Mouse (Mus musculus): ENCODE results near the gene Rnf215. TPM values are rescaled to one million over a fixed set of nuclear protein-coding genes. Genes with fewer than 3 reads are reported as not detected.
"Not testable (repeated sequence)": the region's sequence is repeated elsewhere in the genome, so short reads cannot be mapped to it uniquely, and the experiment has no call there.

Rnf215 gene
- polyA plus RNA-seq, 1 experiment from 2014 or later: 25.8 TPM

DNA sequence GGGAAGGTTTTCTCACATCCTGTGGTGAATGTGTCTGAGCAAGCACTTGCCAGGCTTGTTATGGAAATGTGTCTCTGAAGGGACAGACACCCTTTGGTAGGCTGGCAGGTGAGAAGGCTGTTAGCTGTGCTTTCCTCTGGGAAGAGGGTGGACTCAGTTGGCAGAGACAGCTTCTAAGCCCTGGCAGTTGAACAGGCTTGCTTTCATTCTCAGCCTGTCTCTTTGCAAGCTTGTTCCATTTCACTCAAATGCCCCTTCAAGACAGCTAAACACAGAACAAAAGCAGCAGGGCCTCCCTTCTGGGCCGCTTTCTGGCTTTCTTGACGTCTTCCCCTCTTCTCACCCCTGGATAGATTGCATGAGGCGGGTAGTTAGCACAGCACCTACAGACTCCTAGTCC, 35.6 kb upstream of the Rnf215 start:
- WGBS: 71% methylated on average over 3 of the region's 3 CpGs
- Histone ChIP-seq H3K36me3 (no peaks in the 10 kb centered on the region), H3K27ac (no peak overlapping the region), H3K27me3 (ENCODE audit: insufficient read depth, poor library complexity, severe bottlenecking) (no peaks in the 10 kb centered on the region), H3K4me3 (no peak overlapping the region), H3K4me1 (replicated peaks) (peaks cover 27% of the 10 kb centered on the region), H3K9me3 (no peaks in the 10 kb centered on the region)
- no peak for DNase-seq (ENCODE audit: low spot score)

GRCm38 (mm10) chr11:4101851-4102250, 33.2 kb upstream of the Rnf215 start:
- Histone ChIP-seq H3K9me3 (no peaks in the 10 kb centered on the region), H3K4me1 (replicated peaks) (peaks cover 8% of the 10 kb centered on the region), H3K27ac (no peak overlapping the region), H3K27me3 (ENCODE audit: insufficient read depth, poor library complexity, severe bottlenecking) (no peaks in the 10 kb centered on the region), H3K4me3 (no peak overlapping the region), H3K36me3 (no peaks in the 10 kb centered on the region)
- no peak for DNase-seq (ENCODE audit: low spot score)
- 87% methylated on average over 5 of the region's 5 CpGs for WGBS

GRCm38 (mm10) chr11:4103522-4103921, 31.5 kb upstream of the Rnf215 start:
- Histone ChIP-seq H3K9me3 (no peaks in the 10 kb centered on the region), H3K4me1 (replicated peaks) (no peaks in the 10 kb centered on the region), H3K36me3 (peaks cover 5% of the 10 kb centered on the region; the same call in 1 of the 2 replicates), H3K27me3 (ENCODE audit: insufficient read depth, poor library complexity, severe bottlenecking) (no peaks in the 10 kb centered on the region), H3K27ac (no peak overlapping the region), H3K4me3 (no peak overlapping the region)
- DNase-seq (ENCODE audit: low spot score): no peak
- WGBS: 84% methylated on average over 14 of the region's 14 CpGs

- no peak overlapping the region for H3K27ac ChIP-seq
- no peak for DNase-seq (ENCODE audit: low spot score)
- WGBS: 88% methylated on average over 5 of the region's 5 CpGs
- no peaks in the 10 kb centered on the region for H3K9me3 ChIP-seq
- no peaks in the 10 kb centered on the region for H3K27me3 ChIP-seq (ENCODE audit: insufficient read depth, poor library complexity, severe bottlenecking)
- H3K4me3 ChIP-seq: no peak overlapping the region
- H3K4me1 ChIP-seq (replicated peaks): no peaks in the 10 kb centered on the region
- peaks cover 5% of the 10 kb centered on the region; the same call in 1 of the 2 replicates for H3K36me3 ChIP-seq
These were observed 30.0 kb upstream of the Rnf215 start for GRCm38 (mm10) chr11:4104989-4105388.

DNA sequence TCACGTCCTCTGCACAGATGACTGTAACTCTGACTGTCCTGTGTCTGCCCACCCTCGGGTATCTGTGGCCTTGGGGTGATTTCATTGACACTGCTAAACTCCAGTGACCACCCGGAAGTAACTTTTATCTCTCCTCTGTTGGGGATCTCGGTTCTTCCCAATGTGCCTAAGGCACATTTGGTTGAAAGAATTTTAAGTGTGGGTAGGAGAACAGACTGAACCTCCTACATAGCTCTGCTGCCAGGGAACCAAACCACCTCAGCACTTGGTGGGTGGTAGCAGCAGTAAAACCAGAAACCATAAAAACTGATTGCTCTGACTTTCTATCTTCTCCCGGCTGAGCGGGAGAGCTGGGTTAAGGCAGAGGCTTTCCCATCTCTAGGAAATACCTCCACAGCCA, 29.6 kb upstream of the Rnf215 start:
- Histone ChIP-seq H3K9me3 (no peaks in the 10 kb centered on the region), H3K4me1 (replicated peaks) (no peaks in the 10 kb centered on the region), H3K4me3 (no peak overlapping the region), H3K27ac (no peak overlapping the region), H3K36me3 (peaks cover 5% of the 10 kb centered on the region; the same call in 1 of the 2 replicates), H3K27me3 (ENCODE audit: insufficient read depth, poor library complexity, severe bottlenecking) (no peaks in the 10 kb centered on the region)
- DNase-seq (ENCODE audit: low spot score): no peak
- WGBS: 82% methylated on average over 6 of the region's 6 CpGs

DNA sequence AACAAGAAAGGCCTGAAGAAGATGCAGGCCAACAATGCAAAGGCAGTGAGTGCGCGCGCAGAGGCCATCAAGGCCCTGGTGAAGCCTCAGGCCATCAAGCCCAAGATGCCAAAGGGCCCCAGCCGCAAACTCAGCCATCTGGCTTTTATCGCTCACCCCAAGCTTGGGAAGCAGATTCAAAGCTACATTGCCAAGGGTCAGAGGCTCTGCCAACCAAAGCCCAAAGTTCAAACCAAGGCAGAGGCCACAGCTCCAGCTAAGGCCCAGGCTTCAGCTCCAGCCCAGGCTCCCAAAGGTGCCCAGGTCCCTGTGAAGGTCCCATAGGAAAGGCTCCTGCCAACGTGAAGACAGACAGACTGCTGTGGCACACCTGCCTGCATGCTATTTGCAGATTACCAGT, 27.1 kb upstream of the Rnf215 start:
- H3K36me3 ChIP-seq; DNase-seq (ENCODE audit: low spot score); H3K4me3 ChIP-seq; H3K9me3 ChIP-seq; H3K4me1 ChIP-seq (replicated peaks); H3K27me3 ChIP-seq (ENCODE audit: insufficient read depth, poor library complexity, severe bottlenecking); H3K27ac ChIP-seq: not testable (repeated sequence)
- 96% methylated on average over 6 of the region's 6 CpGs for WGBS

GRCm38 (mm10) chr11:4108691-4109090, 26.3 kb upstream of the Rnf215 start:
- 79% methylated on average over 7 of the region's 7 CpGs for WGBS
- DNase-seq (ENCODE audit: low spot score): no peak
- no peaks in the 10 kb centered on the region for H3K4me1 ChIP-seq (replicated peaks)
- no peak overlapping the region for H3K4me3 ChIP-seq
- no peak overlapping the region for H3K27ac ChIP-seq
- peaks cover 5% of the 10 kb centered on the region; the same call in 1 of the 2 replicates for H3K36me3 ChIP-seq
- no peaks in the 10 kb centered on the region for H3K27me3 ChIP-seq (ENCODE audit: insufficient read depth, poor library complexity, severe bottlenecking)
- no peaks in the 10 kb centered on the region for H3K9me3 ChIP-seq

GRCm38 (mm10) chr11:4112033-4112432, 23.0 kb upstream of the Rnf215 start:
- DNase-seq (ENCODE audit: low spot score): no peak
- 88% methylated on average over 4 of the region's 4 CpGs for WGBS
- Histone ChIP-seq H3K9me3 (no peaks in the 10 kb centered on the region), H3K36me3 (peaks cover 4% of the 10 kb centered on the region; the same call in 1 of the 2 replicates), H3K4me3 (no peak overlapping the region), H3K27me3 (ENCODE audit: insufficient read depth, poor library complexity, severe bottlenecking) (peaks cover 10% of the 10 kb centered on the region), H3K27ac (no peak overlapping the region), H3K4me1 (replicated peaks) (peaks cover 6% of the 10 kb centered on the region; the same call in 1 of the 2 replicates)

GRCm38 (mm10) chr11:4112861-4113260, 22.1 kb upstream of the Rnf215 start:
- no peak overlapping the region for H3K27ac ChIP-seq
- H3K4me1 ChIP-seq (replicated peaks): peaks cover 13% of the 10 kb centered on the region
- peaks cover 19% of the 10 kb centered on the region for H3K27me3 ChIP-seq (ENCODE audit: insufficient read depth, poor library complexity, severe bottlenecking)
- DNase-seq (ENCODE audit: low spot score): no peak
- 80% methylated on average over 6 of the region's 6 CpGs for WGBS
- no peak overlapping the region for H3K4me3 ChIP-seq
- no peaks in the 10 kb centered on the region for H3K36me3 ChIP-seq
- H3K9me3 ChIP-seq: no peaks in the 10 kb centered on the region

DNA sequence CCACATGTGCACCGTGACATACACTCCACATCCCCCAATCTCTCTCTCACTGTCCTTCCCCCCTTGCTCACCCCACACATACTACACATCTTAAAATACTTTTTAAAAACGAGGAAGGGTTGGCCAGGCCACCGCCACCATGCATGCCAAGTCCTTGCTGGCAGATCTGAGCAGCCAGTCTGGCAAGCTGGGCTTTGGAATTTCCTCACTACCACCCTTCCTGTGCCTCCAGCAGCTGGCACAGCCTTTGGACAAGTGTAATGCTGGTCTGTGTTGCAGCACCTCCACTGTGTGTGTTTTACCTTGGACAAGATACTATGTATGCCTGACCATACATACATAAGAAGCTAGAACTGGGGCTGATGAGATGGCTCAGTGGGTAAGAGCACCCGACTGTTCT, 21.5 kb upstream of the Rnf215 start:
- no peak for DNase-seq (ENCODE audit: low spot score)
- Histone ChIP-seq H3K4me1 (replicated peaks) (peaks cover 20% of the 10 kb centered on the region), H3K27ac (no peak overlapping the region), H3K4me3 (no peak overlapping the region), H3K36me3 (no peaks in the 10 kb centered on the region), H3K27me3 (ENCODE audit: insufficient read depth, poor library complexity, severe bottlenecking) (peaks cover 25% of the 10 kb centered on the region), H3K9me3 (no peaks in the 10 kb centered on the region)
- 86% methylated on average over 4 of the region's 4 CpGs for WGBS

- no peaks in the 10 kb centered on the region for H3K36me3 ChIP-seq
- DNase-seq (ENCODE audit: low spot score): no peak
- 85% methylated on average over 6 of the region's 6 CpGs for WGBS
These were observed 21.0 kb upstream of the Rnf215 start for GRCm38 (mm10) chr11:4113970-4114369.

DNA sequence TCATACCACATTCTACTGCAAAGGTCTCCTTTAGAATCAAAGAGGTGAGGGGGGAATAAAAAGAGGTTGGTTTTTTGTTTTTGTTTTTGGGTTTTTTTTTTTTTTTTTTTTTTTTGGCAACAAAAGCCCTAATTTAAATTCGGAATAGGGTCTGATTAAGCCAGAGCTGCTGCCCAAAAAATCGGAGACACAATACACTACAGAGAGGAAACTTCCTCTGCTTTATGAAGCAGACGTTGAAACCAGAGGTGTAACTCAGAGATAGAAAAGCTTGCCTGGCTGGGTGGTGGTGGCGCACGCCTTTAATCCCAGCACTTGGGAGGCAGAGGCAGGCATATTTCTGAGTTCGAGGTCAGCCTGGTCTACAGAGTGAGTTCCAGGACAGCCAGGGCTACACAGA, 20.5 kb upstream of the Rnf215 start:
- Histone ChIP-seq H3K27me3 (ENCODE audit: insufficient read depth, poor library complexity, severe bottlenecking) (peaks cover 34% of the 10 kb centered on the region), H3K4me1 (replicated peaks) (peaks cover 25% of the 10 kb centered on the region)
- H3K36me3 ChIP-seq; DNase-seq (ENCODE audit: low spot score); H3K9me3 ChIP-seq; H3K27ac ChIP-seq; H3K4me3 ChIP-seq: not testable (repeated sequence)
- 82% methylated on average over 6 of the region's 6 CpGs for WGBS

More at GRCm38 (mm10) chr11:4113970-4114369, 21.0 kb upstream of the Rnf215 start:
- H3K9me3 ChIP-seq: no peaks in the 10 kb centered on the region
- peaks cover 28% of the 10 kb centered on the region for H3K27me3 ChIP-seq (ENCODE audit: insufficient read depth, poor library complexity, severe bottlenecking)
- H3K27ac ChIP-seq: no peak overlapping the region
- peaks cover 24% of the 10 kb centered on the region for H3K4me1 ChIP-seq (replicated peaks)
- no peak overlapping the region for H3K4me3 ChIP-seq

GRCm38 (mm10) chr11:4115407-4115806, 19.6 kb upstream of the Rnf215 start:
- H3K4me1 ChIP-seq (replicated peaks): peaks cover 25% of the 10 kb centered on the region
- H3K27ac ChIP-seq: no peak overlapping the region
- H3K9me3 ChIP-seq: no peaks in the 10 kb centered on the region
- no peak overlapping the region for H3K4me3 ChIP-seq
- H3K27me3 ChIP-seq (ENCODE audit: insufficient read depth, poor library complexity, severe bottlenecking): peaks cover 42% of the 10 kb centered on the region
- 89% methylated on average over 4 of the region's 4 CpGs for WGBS
- H3K36me3 ChIP-seq: no peaks in the 10 kb centered on the region
- DNase-seq (ENCODE audit: low spot score): no peak

Measured in hindbrain, embryonic 10.5 days (tissue).